Mouse (Mus musculus) kidney, embryonic 14.5 days (tissue): ENCODE results near the gene Fam163a. TPM values are rescaled to one million over a fixed set of nuclear protein-coding genes. Genes with fewer than 3 reads are reported as not detected.

Source experiments
- ATAC-seq: fragments of 200-750 bp; cut with Nextera tagmentation; 2 replicates; pipeline ENCODE4 v1.8.0; 2017; ENCODE audit warnings: moderate number of reproducible peaks, mild to moderate bottlenecking, moderate TSS enrichment, moderate library complexity; ENCODE audit not compliant: low FRiP score, low TSS enrichment
- H3K27ac ChIP-seq: fragments of 300-500 bp; sonication (generic); 2 replicates; pipeline ENCODE4 v1.5.1; 2014; ENCODE audit warnings: low read depth, mild to moderate bottlenecking, low read length, moderate library complexity, mixed read lengths
- H3K27me3 ChIP-seq: fragments of 300-500 bp; sonication (generic); 2 replicates; pipeline ENCODE4 v1.6.1; 2014; ENCODE audit warnings: mild to moderate bottlenecking, low read length; ENCODE audit not compliant: control insufficient read depth, insufficient read depth
- H3K36me3 ChIP-seq: fragments of 300-500 bp; sonication (generic); 2 replicates; pipeline ENCODE4 v1.6.1; 2014; ENCODE audit warnings: low read length, mixed read lengths; ENCODE audit not compliant: control insufficient read depth, insufficient read depth
- H3K4me1 ChIP-seq: fragments of 300-500 bp; sonication (generic); 2 replicates; pipeline ENCODE4 v1.6.1; 2014; ENCODE audit warnings: low read length, mixed read lengths; ENCODE audit not compliant: control insufficient read depth, insufficient read depth
- H3K4me2 ChIP-seq: fragments of 300-500 bp; sonication (generic); replicated peaks from 2 replicates; pipeline ENCODE4 v1.6.1; 2014; ENCODE audit warnings: low read depth, mild to moderate bottlenecking, low read length
- H3K4me3 ChIP-seq: fragments of 300-500 bp; sonication (generic); 2 replicates; pipeline ENCODE4 v1.5.1; 2014; ENCODE audit warnings: mild to moderate bottlenecking, low read length
- H3K9ac ChIP-seq: fragments of 300-500 bp; sonication (generic); 2 replicates; pipeline ENCODE4 v1.6.1; 2014; ENCODE audit warnings: low read depth, mild to moderate bottlenecking, low read length, moderate library complexity
- H3K9me3 ChIP-seq: fragments of 300-500 bp; sonication (generic); 2 replicates; pipeline ENCODE4 v1.6.1; 2016; ENCODE audit warnings: low read length; ENCODE audit not compliant: control insufficient read depth
- WGBS: fragments of 180-500 bp; shearing (Covaris S2); extraction: QIAGEN DNeasy Blood & Tissue Kit; methylation state at CpG from one replicate; pipeline ENCODE4 v1.1.7; 2014; 5-methylcytosine and 5-hydroxymethylcytosine counted together
- polyA plus RNA-seq: library from polyadenylated mRNA; unstranded; fragments of >200 nt; fragmentation: Nextera tagmentation; extraction: Ambion mirVana; gene quantifications from 2 replicates; pipeline ENCODE4 v1.2.1, GENCODE M21; 2014

Fam163a gene
- polyA plus RNA-seq, 1 experiment from 2014 or later, result 0.23 TPM

- Histone ChIP-seq H3K4me2 (no peak overlapping the region), H3K9ac (no peak overlapping the region), H3K27me3 (no peaks in the 10 kb centered on the region), H3K4me3 (no peak overlapping the region), H3K27ac (no peak overlapping the region), H3K36me3 (no peaks in the 10 kb centered on the region), H3K4me1 (peaks cover 12% of the 10 kb centered on the region), H3K9me3 (no peaks in the 10 kb centered on the region)
- ATAC-seq, result no peak
- WGBS, result 62% methylated on average over 5 of the region's 5 CpGs
Measured at GRCm38 (mm10) chr1:156226903-156227302, 22.1 kb upstream of the Fam163a start.

- 67% methylated on average over 13 of the region's 13 CpGs for WGBS
- no peak overlapping the region for H3K4me2 ChIP-seq
- no peaks in the 10 kb centered on the region for H3K36me3 ChIP-seq
- H3K9me3 ChIP-seq, result no peaks in the 10 kb centered on the region
- ATAC-seq, result no peak
- H3K9ac ChIP-seq, result no peak overlapping the region
- H3K4me3 ChIP-seq, result no peak overlapping the region
- no peaks in the 10 kb centered on the region for H3K27me3 ChIP-seq
- peaks cover 6% of the 10 kb centered on the region for H3K4me1 ChIP-seq
- H3K27ac ChIP-seq, result no peak overlapping the region
Measured at GRCm38 (mm10) chr1:156222205-156223000, 17.6 kb upstream of the Fam163a start.

- 40% methylated on average over 2 of the region's 2 CpGs for WGBS
- ATAC-seq, result no peak; the same call in 1 of the 2 replicates
- H3K9ac ChIP-seq, result no peak overlapping the region
- no peak overlapping the region for H3K4me3 ChIP-seq
- no peaks in the 10 kb centered on the region for H3K9me3 ChIP-seq
- no peaks in the 10 kb centered on the region for H3K27me3 ChIP-seq
- no peak overlapping the region for H3K4me2 ChIP-seq
- no peak overlapping the region for H3K27ac ChIP-seq
- peaks cover 6% of the 10 kb centered on the region for H3K4me1 ChIP-seq
- H3K36me3 ChIP-seq, result no peaks in the 10 kb centered on the region
Measured at GRCm38 (mm10) chr1:156221327-156221726, 16.5 kb upstream of the Fam163a start.

DNA sequence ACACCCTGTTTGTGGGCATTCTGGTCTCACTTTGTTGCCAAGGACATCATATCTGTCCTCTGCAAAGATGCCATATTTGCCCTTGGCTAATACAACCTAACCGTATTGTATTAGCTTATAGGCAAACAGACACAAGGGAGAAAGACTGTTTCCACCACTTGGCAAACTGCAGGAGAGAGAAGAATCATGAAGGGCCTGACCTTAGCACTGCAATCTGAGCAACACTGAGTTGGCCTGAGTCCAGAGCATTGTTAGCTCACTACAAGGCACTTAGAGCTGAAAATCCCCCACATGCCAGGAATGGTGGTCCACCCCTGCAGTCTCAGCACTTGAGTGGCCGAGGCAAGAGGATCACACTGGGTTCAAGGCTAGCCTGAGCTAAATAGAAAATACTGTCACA, 13.7 kb upstream of the Fam163a start:
- no peak for ATAC-seq
- H3K9me3 ChIP-seq, result no peaks in the 10 kb centered on the region
- H3K4me1 ChIP-seq, result peaks cover 6% of the 10 kb centered on the region
- 83% methylated on average over 2 of the region's 2 CpGs for WGBS
- H3K4me3 ChIP-seq, result no peak overlapping the region
- no peaks in the 10 kb centered on the region for H3K36me3 ChIP-seq
- no peaks in the 10 kb centered on the region for H3K27me3 ChIP-seq
- no peak overlapping the region for H3K9ac ChIP-seq
- H3K27ac ChIP-seq, result no peak overlapping the region
- no peak overlapping the region for H3K4me2 ChIP-seq

DNA sequence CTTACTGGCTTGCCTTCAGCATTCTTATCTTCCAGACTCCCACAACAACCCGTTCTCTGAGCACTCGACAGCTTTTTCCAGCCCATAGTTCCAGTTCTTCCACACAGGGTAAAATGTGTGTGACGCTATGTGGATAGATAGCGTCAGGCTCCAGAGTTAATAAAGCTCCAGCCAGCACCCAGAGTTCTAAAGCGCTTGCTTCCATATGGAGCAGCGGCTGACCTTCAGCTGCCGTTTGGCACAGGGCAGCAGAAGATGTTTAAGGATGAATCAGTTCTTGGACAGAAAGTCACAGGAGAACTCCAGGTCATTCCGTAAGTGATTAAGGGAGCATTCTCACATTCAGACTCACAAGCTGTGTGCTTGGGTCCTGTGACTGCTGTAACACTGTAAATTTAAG, 13.1 kb upstream of the Fam163a start:
- no peak for ATAC-seq
- Histone ChIP-seq H3K4me2 (no peak overlapping the region), H3K27me3 (no peaks in the 10 kb centered on the region), H3K4me1 (peaks cover 6% of the 10 kb centered on the region), H3K4me3 (no peak overlapping the region), H3K27ac (no peak overlapping the region), H3K36me3 (no peaks in the 10 kb centered on the region), H3K9ac (no peak overlapping the region), H3K9me3 (no peaks in the 10 kb centered on the region)
- WGBS, result 67% methylated on average over 8 of the region's 8 CpGs

GRCm38 (mm10) chr1:156217393-156217792, 12.6 kb upstream of the Fam163a start:
- no peaks in the 10 kb centered on the region for H3K27me3 ChIP-seq
- no peak for ATAC-seq
- no peaks in the 10 kb centered on the region for H3K9me3 ChIP-seq
- 33% methylated on average over 3 of the region's 3 CpGs for WGBS
- no peak overlapping the region for H3K4me3 ChIP-seq
- H3K36me3 ChIP-seq, result no peaks in the 10 kb centered on the region
- H3K9ac ChIP-seq, result no peak overlapping the region
- H3K4me2 ChIP-seq, result no peak overlapping the region
- H3K27ac ChIP-seq, result no peak overlapping the region
- 0 out of 2 replicates have a peak, but pooled peaks cover under 1% of the 10 kb centered on the region for H3K4me1 ChIP-seq

DNA sequence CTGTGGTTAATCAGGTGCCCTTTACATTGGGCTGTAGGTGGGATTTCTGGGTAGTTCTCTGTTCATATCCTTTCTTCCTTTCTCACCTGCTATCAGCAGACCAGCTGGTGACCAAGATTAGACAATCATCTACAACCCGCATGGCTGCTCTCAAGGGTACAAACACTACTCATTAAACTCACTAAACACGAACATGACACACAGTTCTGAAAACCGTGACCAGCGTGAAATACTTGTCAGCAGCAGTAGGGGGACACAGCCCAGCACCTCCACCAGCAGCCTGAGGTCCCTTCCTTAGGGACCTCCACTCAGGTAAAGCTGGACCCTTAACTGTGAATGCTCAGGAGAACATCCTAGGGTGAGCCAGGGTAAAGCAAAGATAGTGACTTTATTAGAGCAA, 11.4 kb upstream of the Fam163a start:
- Histone ChIP-seq H3K9me3 (no peaks in the 10 kb centered on the region), H3K27me3 (no peaks in the 10 kb centered on the region), H3K27ac (no peak overlapping the region), H3K4me1 (no peaks in the 10 kb centered on the region), H3K4me2 (no peak overlapping the region), H3K4me3 (no peak overlapping the region), H3K36me3 (no peaks in the 10 kb centered on the region), H3K9ac (no peak overlapping the region)
- no peak; the same call in 1 of the 2 replicates for ATAC-seq
- WGBS, result 59% methylated on average over 4 of the region's 4 CpGs

DNA sequence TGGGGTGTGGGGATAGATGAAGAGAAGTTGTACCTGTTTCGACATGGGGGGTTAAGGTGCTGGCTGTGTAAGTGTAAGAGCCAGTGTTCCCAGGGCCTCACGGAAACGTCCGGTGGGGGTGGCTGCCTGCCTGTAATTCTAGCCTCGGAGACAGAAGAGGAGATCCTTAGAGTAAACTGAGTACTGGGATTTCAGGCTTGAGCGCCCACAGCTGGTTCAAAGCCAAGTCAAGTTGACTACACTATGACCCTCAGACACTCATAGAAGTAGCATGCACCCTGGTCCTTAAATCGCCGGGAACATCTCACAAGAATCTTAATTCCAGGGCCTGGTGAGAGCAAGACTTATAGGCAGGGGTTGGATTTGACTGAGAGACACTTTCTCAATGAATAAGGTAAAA, 9.8 kb upstream of the Fam163a start:
- Histone ChIP-seq H3K9me3 (no peaks in the 10 kb centered on the region), H3K27me3 (no peaks in the 10 kb centered on the region), H3K4me1 (no peaks in the 10 kb centered on the region), H3K36me3 (no peaks in the 10 kb centered on the region), H3K4me2 (no peak overlapping the region), H3K4me3 (no peak overlapping the region), H3K27ac (no peak overlapping the region), H3K9ac (no peak overlapping the region)
- WGBS, result 61% methylated on average over 8 of the region's 8 CpGs
- no peak for ATAC-seq

- Histone ChIP-seq H3K9ac (no peak overlapping the region), H3K4me2 (no peak overlapping the region), H3K36me3 (no peaks in the 10 kb centered on the region), H3K27ac (no peak overlapping the region), H3K9me3 (no peaks in the 10 kb centered on the region), H3K27me3 (no peaks in the 10 kb centered on the region), H3K4me3 (no peak overlapping the region), H3K4me1 (no peaks in the 10 kb centered on the region)
- ATAC-seq, result no peak
- 94% methylated on average over 5 of the region's 5 CpGs for WGBS
Measured at GRCm38 (mm10) chr1:156212923-156213322, 8.1 kb upstream of the Fam163a start.
